Mouse (Mus musculus) hindbrain, embryonic 16.5 days (tissue): ENCODE measurements at regions not wholly inside any gene's neighbourhood (a gene's known extent, or its start where the extent isn't known, plus 50 kb on each side); places are given as distances from the start of the nearest gene placed in this dataset.

ENCODE experiments used
- ATAC-seq: fragments of 200-750 bp; cut with Nextera tagmentation; 2 replicates; pipeline ENCODE4 v1.8.0; 2017; ENCODE audit warnings: moderate TSS enrichment, moderate library complexity
- H3K27ac ChIP-seq: fragments of 300-500 bp; sonication (generic); 2 replicates; pipeline ENCODE4 v1.5.1; 2014; ENCODE audit warnings: low read depth, mild to moderate bottlenecking, control low read depth, low read length, moderate library complexity
- H3K27me3 ChIP-seq: fragments of 300-500 bp; sonication (generic); replicated peaks from 2 replicates; pipeline ENCODE4 v1.6.1; 2014; ENCODE audit warnings: low read length; ENCODE audit not compliant: control insufficient read depth, insufficient read depth
- H3K36me3 ChIP-seq: fragments of 300-500 bp; sonication (generic); 2 replicates; pipeline ENCODE4 v1.6.1; 2014; ENCODE audit warnings: mild to moderate bottlenecking, low read length, moderate library complexity, mixed read lengths; ENCODE audit not compliant: control insufficient read depth, insufficient read depth
- H3K4me1 ChIP-seq: fragments of 300-500 bp; sonication (generic); 2 replicates; pipeline ENCODE4 v1.6.1; 2014; ENCODE audit warnings: low read depth, low read length; ENCODE audit not compliant: control insufficient read depth, insufficient read depth
- H3K4me2 ChIP-seq: fragments of 300-500 bp; sonication (generic); 2 replicates; pipeline ENCODE4 v1.6.1; 2014; ENCODE audit warnings: mild to moderate bottlenecking, low read length, control low read depth, moderate library complexity
- H3K4me3 ChIP-seq: fragments of 300-500 bp; sonication (generic); 2 replicates; pipeline ENCODE4 v1.5.1; 2014; ENCODE audit warnings: mild to moderate bottlenecking, low read length, control low read depth, moderate library complexity
- H3K9ac ChIP-seq: fragments of 300-500 bp; sonication (generic); 2 replicates; pipeline ENCODE4 v1.6.1; 2014; ENCODE audit warnings: low read depth, mild to moderate bottlenecking, control low read depth, low read length, moderate library complexity
- H3K9me3 ChIP-seq: fragments of 300-500 bp; sonication (generic); 2 replicates; pipeline ENCODE4 v1.6.1; 2014; ENCODE audit warnings: mild to moderate bottlenecking, low read length, moderate library complexity; ENCODE audit not compliant: control insufficient read depth
- WGBS: fragments of 180-500 bp; shearing (Covaris S2); extraction: QIAGEN DNeasy Blood & Tissue Kit; methylation state at CpG from one replicate; pipeline ENCODE4 v1.1.7; 2014; 5-methylcytosine and 5-hydroxymethylcytosine counted together

GRCm38 (mm10) chr16:29851827-29852226 lies 212.4 kb upstream of the Hes1 start:
- Histone ChIP-seq H3K4me2 (no peak overlapping the region), H3K9ac (no peak overlapping the region), H3K27me3 (peaks cover 6% of the 10 kb centered on the region; the same call in 1 of the 2 replicates), H3K36me3 (no peaks in the 10 kb centered on the region), H3K9me3 (no peaks in the 10 kb centered on the region), H3K27ac (no peak overlapping the region), H3K4me1 (no peaks in the 10 kb centered on the region), H3K4me3 (no peak overlapping the region)
- no peak for ATAC-seq
- 37% methylated on average over 9 of the region's 9 CpGs for WGBS

GRCm38 (mm10) chr16:29854805-29855565 lies 209.2 kb upstream of the Hes1 start:
- Histone ChIP-seq H3K27ac (no peak overlapping the region), H3K4me3 (no peak overlapping the region), H3K9ac (no peak overlapping the region), H3K9me3 (no peaks in the 10 kb centered on the region), H3K4me2 (no peak overlapping the region), H3K4me1 (no peaks in the 10 kb centered on the region), H3K36me3 (no peaks in the 10 kb centered on the region), H3K27me3 (peaks cover 3% of the 10 kb centered on the region; the same call in 1 of the 2 replicates)
- ATAC-seq, result 0 out of 2 replicates have a peak, but pooled peaks have one; percentile 40
- whole genome bisulfite sequencing, result 83% methylated on average over 9 of the region's 9 CpGs

GRCm38 (mm10) chr16:29856545-29856944 lies 207.6 kb upstream of the Hes1 start:
- Histone ChIP-seq H3K4me3 (no peak overlapping the region), H3K4me1 (peaks cover 4% of the 10 kb centered on the region; the same call in 1 of the 2 replicates), H3K27me3 (peaks cover 4% of the 10 kb centered on the region), H3K36me3 (no peaks in the 10 kb centered on the region), H3K9ac (no peak overlapping the region), H3K27ac (no peak overlapping the region), H3K4me2 (no peak overlapping the region), H3K9me3 (no peaks in the 10 kb centered on the region)
- ATAC-seq, result no peak
- 87% methylated on average over 1 of the region's 1 CpGs for WGBS

DNA sequence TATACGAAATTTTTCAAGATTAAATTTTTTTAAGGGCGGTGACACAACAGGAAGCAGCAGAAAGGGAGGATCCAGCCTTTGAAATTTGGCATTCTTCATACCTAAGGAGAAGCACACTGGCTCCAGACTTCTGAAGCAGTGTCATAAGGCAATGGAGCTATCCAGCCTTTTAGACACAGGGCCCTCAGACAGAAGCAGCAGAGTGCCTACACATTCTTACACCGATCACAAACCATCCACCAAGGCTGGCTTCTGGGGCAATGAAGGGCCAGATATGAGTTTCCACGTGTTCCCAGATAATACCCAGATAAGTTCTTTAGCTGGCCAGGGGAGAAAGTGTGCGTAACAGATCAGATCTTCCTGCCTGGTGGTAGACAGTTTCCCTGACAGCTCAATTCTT lies 205.5 kb upstream of the Hes1 start:
- WGBS, result 83% methylated on average over 5 of the region's 5 CpGs
- no peak overlapping the region for H3K4me3 ChIP-seq
- no peak overlapping the region for H3K27ac ChIP-seq
- H3K9ac ChIP-seq, result no peak overlapping the region
- no peak for ATAC-seq
- no peaks in the 10 kb centered on the region for H3K9me3 ChIP-seq
- H3K36me3 ChIP-seq, result no peaks in the 10 kb centered on the region
- H3K4me2 ChIP-seq, result no peak overlapping the region
- H3K4me1 ChIP-seq, result peaks cover 4% of the 10 kb centered on the region; the same call in 1 of the 2 replicates
- H3K27me3 ChIP-seq, result peaks cover 4% of the 10 kb centered on the region

GRCm38 (mm10) chr16:29860306-29860705 lies 203.9 kb upstream of the Hes1 start:
- Histone ChIP-seq H3K27ac (no peak overlapping the region), H3K9me3 (no peaks in the 10 kb centered on the region), H3K36me3 (no peaks in the 10 kb centered on the region), H3K4me1 (peaks cover 4% of the 10 kb centered on the region; the same call in 1 of the 2 replicates), H3K4me2 (no peak overlapping the region), H3K9ac (no peak overlapping the region), H3K4me3 (no peak overlapping the region), H3K27me3 (peaks cover 4% of the 10 kb centered on the region)
- WGBS, result 26% methylated on average over 6 of the region's 6 CpGs
- no peak for ATAC-seq

DNA sequence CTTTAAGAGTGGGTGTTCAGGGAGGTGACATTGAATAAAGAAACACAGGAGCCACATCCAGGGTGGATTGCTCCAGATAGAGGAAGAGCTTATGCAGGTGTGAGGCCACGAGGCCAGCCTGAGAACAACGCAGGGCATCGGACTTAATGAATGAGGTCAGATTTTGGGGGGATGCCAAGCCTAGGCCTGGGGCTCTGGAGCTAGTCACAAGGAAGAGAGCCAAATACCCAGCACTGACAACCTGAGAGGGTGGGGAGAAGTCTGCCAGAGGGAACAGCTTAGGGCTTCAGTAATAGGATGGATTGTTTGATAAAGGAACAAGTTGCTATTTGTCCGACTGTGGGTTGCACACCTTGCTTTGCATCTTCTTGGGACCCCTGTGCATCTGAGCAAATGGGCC lies 203.1 kb upstream of the Hes1 start:
- ATAC-seq, result 0 out of 2 replicates have a peak, but pooled peaks have one; percentile 30
- 24% methylated on average over 4 of the region's 4 CpGs for WGBS

GRCm38 (mm10) chr16:29865075-29865740 lies 199.0 kb upstream of the Hes1 start:
- 78% methylated on average over 17 of the region's 17 CpGs for WGBS
- no peak overlapping the region for H3K27ac ChIP-seq
- no peak overlapping the region for H3K4me3 ChIP-seq
- no peak overlapping the region for H3K4me2 ChIP-seq
- peaks cover 4% of the 10 kb centered on the region for H3K27me3 ChIP-seq
- no peaks in the 10 kb centered on the region for H3K9me3 ChIP-seq
- H3K4me1 ChIP-seq, result peaks cover 4% of the 10 kb centered on the region; the same call in 1 of the 2 replicates
- no peak overlapping the region for H3K9ac ChIP-seq
- no peaks in the 10 kb centered on the region for H3K36me3 ChIP-seq
- no peak for ATAC-seq

More for the DNA sequence above, 203.1 kb upstream of the Hes1 start:
- Histone ChIP-seq H3K4me2 (no peak overlapping the region), H3K4me3 (no peak overlapping the region), H3K4me1 (peaks cover 4% of the 10 kb centered on the region; the same call in 1 of the 2 replicates), H3K27ac (no peak overlapping the region), H3K9ac (no peak overlapping the region), H3K36me3 (no peaks in the 10 kb centered on the region), H3K27me3 (peaks cover 4% of the 10 kb centered on the region), H3K9me3 (no peaks in the 10 kb centered on the region)

GRCm38 (mm10) chr16:29871395-29871794 lies 192.8 kb upstream of the Hes1 start:
- Histone ChIP-seq H3K9ac (no peak overlapping the region), H3K4me2 (no peak overlapping the region), H3K27ac (no peak overlapping the region), H3K4me1 (no peaks in the 10 kb centered on the region), H3K4me3 (no peak overlapping the region), H3K36me3 (no peaks in the 10 kb centered on the region), H3K9me3 (no peaks in the 10 kb centered on the region), H3K27me3 (no peaks in the 10 kb centered on the region; the same call in 1 of the 2 replicates)
- ATAC-seq, result no peak
- 85% methylated on average over 5 of the region's 5 CpGs for WGBS

- Histone ChIP-seq H3K27ac (no peak overlapping the region), H3K4me1 (no peaks in the 10 kb centered on the region; the same call in 1 of the 2 replicates), H3K4me3 (no peak overlapping the region), H3K9me3 (no peaks in the 10 kb centered on the region), H3K4me2 (no peak overlapping the region), H3K27me3 (no peaks in the 10 kb centered on the region; the same call in 1 of the 2 replicates), H3K36me3 (no peaks in the 10 kb centered on the region), H3K9ac (no peak overlapping the region)
- no peak for ATAC-seq
- 11% methylated on average over 8 of the region's 8 CpGs for WGBS
Observed at GRCm38 (mm10) chr16:29876196-29876595, 188.0 kb upstream of the Hes1 start.
